Mouse (Mus musculus) kidney, embryonic 14.5 days (tissue): ENCODE measurements at regions not wholly inside any gene's neighbourhood (a gene's known extent, or its start where the extent isn't known, plus 50 kb on each side); places are given as distances from the start of the nearest gene placed in this dataset.

ENCODE experiments used
- ATAC-seq: fragments of 200-750 bp; cut with Nextera tagmentation; 2 replicates; pipeline ENCODE4 v1.8.0; 2017; ENCODE audit warnings: moderate number of reproducible peaks, mild to moderate bottlenecking, moderate TSS enrichment, moderate library complexity; ENCODE audit not compliant: low FRiP score, low TSS enrichment
- H3K27ac ChIP-seq: fragments of 300-500 bp; sonication (generic); 2 replicates; pipeline ENCODE4 v1.5.1; 2014; ENCODE audit warnings: low read depth, mild to moderate bottlenecking, low read length, moderate library complexity, mixed read lengths
- H3K27me3 ChIP-seq: fragments of 300-500 bp; sonication (generic); 2 replicates; pipeline ENCODE4 v1.6.1; 2014; ENCODE audit warnings: mild to moderate bottlenecking, low read length; ENCODE audit not compliant: control insufficient read depth, insufficient read depth
- H3K36me3 ChIP-seq: fragments of 300-500 bp; sonication (generic); 2 replicates; pipeline ENCODE4 v1.6.1; 2014; ENCODE audit warnings: low read length, mixed read lengths; ENCODE audit not compliant: control insufficient read depth, insufficient read depth
- H3K4me1 ChIP-seq: fragments of 300-500 bp; sonication (generic); 2 replicates; pipeline ENCODE4 v1.6.1; 2014; ENCODE audit warnings: low read length, mixed read lengths; ENCODE audit not compliant: control insufficient read depth, insufficient read depth
- H3K4me2 ChIP-seq: fragments of 300-500 bp; sonication (generic); replicated peaks from 2 replicates; pipeline ENCODE4 v1.6.1; 2014; ENCODE audit warnings: low read depth, mild to moderate bottlenecking, low read length
- H3K4me3 ChIP-seq: fragments of 300-500 bp; sonication (generic); 2 replicates; pipeline ENCODE4 v1.5.1; 2014; ENCODE audit warnings: mild to moderate bottlenecking, low read length
- H3K9ac ChIP-seq: fragments of 300-500 bp; sonication (generic); 2 replicates; pipeline ENCODE4 v1.6.1; 2014; ENCODE audit warnings: low read depth, mild to moderate bottlenecking, low read length, moderate library complexity
- H3K9me3 ChIP-seq: fragments of 300-500 bp; sonication (generic); 2 replicates; pipeline ENCODE4 v1.6.1; 2016; ENCODE audit warnings: low read length; ENCODE audit not compliant: control insufficient read depth
- WGBS: fragments of 180-500 bp; shearing (Covaris S2); extraction: QIAGEN DNeasy Blood & Tissue Kit; methylation state at CpG from one replicate; pipeline ENCODE4 v1.1.7; 2014; 5-methylcytosine and 5-hydroxymethylcytosine counted together

DNA sequence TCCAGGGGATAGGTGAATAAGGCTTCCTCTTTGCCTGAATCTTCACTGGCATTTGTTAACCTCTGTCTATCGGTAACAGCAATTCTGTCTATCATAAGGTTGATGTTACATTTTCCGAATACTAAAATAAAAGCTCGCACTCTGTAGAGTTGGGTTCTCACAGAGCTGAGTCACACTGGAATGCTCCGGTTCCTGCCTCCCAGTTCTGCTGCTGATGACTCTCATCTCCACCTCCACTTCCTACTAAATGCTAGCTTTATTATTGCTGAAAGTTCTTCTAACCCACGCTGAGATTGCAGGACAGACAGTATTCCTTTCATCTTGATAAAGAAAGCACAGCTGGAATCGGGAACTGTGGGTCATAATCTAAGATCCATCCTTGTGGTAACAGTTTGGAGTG, 65.5 kb upstream of the Ssr3 start:
- Histone ChIP-seq H3K9ac (no peak overlapping the region), H3K9me3 (no peaks in the 10 kb centered on the region), H3K4me3 (no peak overlapping the region), H3K36me3 (no peaks in the 10 kb centered on the region), H3K27ac (no peak overlapping the region), H3K27me3 (no peaks in the 10 kb centered on the region), H3K4me2 (no peak overlapping the region), H3K4me1 (peaks cover 5% of the 10 kb centered on the region)
- no peak for ATAC-seq
- 65% methylated on average over 6 of the region's 6 CpGs for WGBS

DNA sequence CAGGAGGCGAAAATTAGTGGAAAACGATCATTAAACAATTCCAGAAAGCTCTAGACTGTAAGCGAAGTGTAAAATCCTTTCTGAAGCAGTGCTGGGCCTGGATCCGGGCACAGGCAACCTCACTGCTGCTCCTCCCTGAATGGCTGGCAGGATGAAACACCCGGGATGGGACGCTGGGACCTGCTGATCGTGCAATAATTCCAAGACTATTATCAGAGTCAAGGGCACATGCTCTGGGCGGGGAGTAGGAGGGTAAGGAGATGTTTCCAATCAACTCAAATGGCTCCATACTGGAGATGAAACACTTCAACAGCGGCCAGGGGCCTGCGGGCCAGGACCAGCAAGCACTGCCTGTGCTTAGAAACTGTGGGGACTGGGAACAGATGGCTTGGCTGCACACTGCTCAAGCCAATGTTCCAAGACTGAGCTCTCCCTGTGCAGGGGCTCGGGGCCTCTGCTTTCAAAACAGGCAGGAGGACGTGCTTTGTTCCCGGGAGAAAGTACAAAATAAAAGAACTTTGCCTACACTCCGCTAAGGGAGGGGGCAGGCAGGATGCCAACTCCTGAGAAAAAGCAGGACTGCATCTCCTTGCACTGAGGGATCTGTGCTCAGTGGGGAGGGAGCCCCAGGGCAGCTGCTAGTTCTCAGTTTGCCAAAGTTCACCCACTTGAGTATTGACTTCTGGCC, 63.3 kb upstream of the Ssr3 start:
- Histone ChIP-seq H3K4me3 (no peak overlapping the region), H3K4me2 (no peak overlapping the region), H3K4me1 (peaks cover 5% of the 10 kb centered on the region), H3K9me3 (no peaks in the 10 kb centered on the region), H3K27ac (peak overlapping the region; percentile 19; the same call in 1 of the 2 replicates), H3K27me3 (no peaks in the 10 kb centered on the region), H3K36me3 (no peaks in the 10 kb centered on the region), H3K9ac (peak overlapping the region; percentile 18; the same call in 1 of the 2 replicates)
- 0 out of 2 replicates have a peak, but pooled peaks have one; percentile 39 for ATAC-seq
- WGBS: 57% methylated on average over 14 of the region's 14 CpGs

DNA sequence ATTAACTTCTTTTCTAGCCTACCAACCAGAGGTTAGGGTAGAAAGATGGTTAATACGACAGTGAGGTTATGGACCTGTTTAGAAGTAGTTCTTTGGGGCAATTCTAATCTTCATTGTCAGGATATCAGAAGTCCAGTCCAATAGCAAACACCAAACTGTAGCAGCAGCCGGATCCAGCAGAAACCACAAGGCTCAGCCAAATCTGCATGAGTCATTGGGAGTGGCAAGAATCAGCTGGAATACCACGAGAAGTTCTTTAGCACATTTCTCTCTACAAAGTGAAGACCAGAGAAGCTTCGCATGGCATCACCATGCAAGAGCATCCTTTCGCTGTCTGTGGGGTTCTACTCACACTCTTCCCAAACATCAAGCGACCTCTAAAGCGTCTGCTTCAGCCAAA, 61.9 kb upstream of the Ssr3 start:
- H3K4me3 ChIP-seq: no peak overlapping the region
- H3K9ac ChIP-seq: no peak overlapping the region
- H3K27ac ChIP-seq: no peak overlapping the region
- H3K4me2 ChIP-seq: no peak overlapping the region
- H3K36me3 ChIP-seq: no peaks in the 10 kb centered on the region
- ATAC-seq: no peak
- H3K4me1 ChIP-seq: peaks cover 5% of the 10 kb centered on the region
- WGBS: 94% methylated on average over 7 of the region's 7 CpGs
- no peaks in the 10 kb centered on the region for H3K27me3 ChIP-seq
- no peaks in the 10 kb centered on the region for H3K9me3 ChIP-seq

DNA sequence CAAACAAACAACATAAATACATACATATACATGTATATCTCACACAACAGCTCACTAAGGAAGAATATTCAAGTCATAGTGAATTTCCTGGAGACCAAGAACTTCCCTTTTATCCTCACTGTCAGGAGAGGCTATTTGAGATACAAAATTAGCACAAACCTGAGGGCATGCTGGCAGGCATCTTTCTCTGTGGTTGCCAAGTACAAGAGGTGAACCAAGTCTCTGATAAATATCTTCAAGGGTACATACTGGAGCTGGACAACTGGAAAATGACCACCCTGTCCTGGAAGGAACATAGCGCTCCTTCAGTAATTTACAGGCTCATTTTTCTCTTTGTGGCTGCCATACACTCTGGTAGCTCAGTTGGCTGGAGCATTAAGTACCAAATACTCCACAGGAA, 56.8 kb upstream of the Ssr3 start:
- Histone ChIP-seq H3K4me1 (no peaks in the 10 kb centered on the region), H3K27me3 (no peaks in the 10 kb centered on the region), H3K27ac (no peak overlapping the region), H3K36me3 (no peaks in the 10 kb centered on the region), H3K9me3 (no peaks in the 10 kb centered on the region), H3K4me2 (no peak overlapping the region), H3K9ac (no peak overlapping the region), H3K4me3 (no peak overlapping the region)
- WGBS: 89% methylated on average over 1 of the region's 1 CpGs
- no peak for ATAC-seq

DNA sequence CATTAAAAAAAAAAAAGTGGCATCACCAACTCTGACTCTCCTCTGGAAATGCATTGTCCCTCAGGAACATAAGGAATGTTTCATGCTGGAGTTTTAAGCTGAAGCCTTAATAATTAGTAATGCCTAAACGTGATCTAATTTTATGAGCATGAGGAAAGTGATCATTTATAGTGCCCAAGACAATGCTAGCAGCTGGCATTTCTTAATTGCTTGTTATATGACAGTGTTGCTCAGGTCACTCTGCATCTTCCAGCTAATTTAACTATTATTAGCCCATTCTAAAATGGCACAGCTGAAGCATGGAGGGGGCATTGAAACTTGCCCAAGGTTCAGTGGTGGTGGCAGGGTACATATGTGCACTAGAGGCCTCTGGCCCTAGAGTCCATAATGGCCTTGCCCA, 51.3 kb upstream of the Ssr3 start:
- Histone ChIP-seq H3K9me3 (no peaks in the 10 kb centered on the region), H3K9ac (no peak overlapping the region), H3K4me3 (no peak overlapping the region), H3K27me3 (no peaks in the 10 kb centered on the region), H3K4me2 (no peak overlapping the region), H3K36me3 (no peaks in the 10 kb centered on the region), H3K27ac (no peak overlapping the region), H3K4me1 (0 out of 2 replicates have a peak, but pooled peaks cover 2% of the 10 kb centered on the region)
- ATAC-seq: no peak
- WGBS: 53% methylated on average over 1 of the region's 1 CpGs

DNA sequence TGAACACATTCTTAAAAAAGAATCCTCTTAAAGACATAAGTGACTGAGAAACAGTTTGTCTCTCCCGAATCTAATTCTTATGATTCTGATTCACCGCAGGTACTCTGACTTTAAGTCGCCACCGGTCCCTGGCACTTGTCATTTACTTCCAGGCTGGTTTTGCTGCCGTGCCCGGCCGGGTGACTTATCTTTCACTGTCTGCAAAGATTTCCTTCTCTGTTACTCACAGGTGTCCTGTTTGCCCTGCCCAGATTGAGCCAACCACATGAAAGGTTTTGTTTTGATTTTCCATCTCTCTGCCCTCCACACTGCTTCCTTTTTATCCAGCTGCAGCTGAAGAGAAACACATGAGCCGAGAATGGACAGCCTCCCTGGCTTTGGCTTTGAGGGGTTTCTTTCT, 50.5 kb upstream of the Ssr3 start:
- 63% methylated on average over 8 of the region's 8 CpGs for WGBS
- Histone ChIP-seq H3K9me3 (no peaks in the 10 kb centered on the region), H3K4me2 (no peak overlapping the region), H3K36me3 (no peaks in the 10 kb centered on the region), H3K27ac (no peak overlapping the region), H3K4me3 (no peak overlapping the region), H3K9ac (no peak overlapping the region), H3K4me1 (0 out of 2 replicates have a peak, but pooled peaks cover 2% of the 10 kb centered on the region), H3K27me3 (no peaks in the 10 kb centered on the region)
- ATAC-seq: no peak

DNA sequence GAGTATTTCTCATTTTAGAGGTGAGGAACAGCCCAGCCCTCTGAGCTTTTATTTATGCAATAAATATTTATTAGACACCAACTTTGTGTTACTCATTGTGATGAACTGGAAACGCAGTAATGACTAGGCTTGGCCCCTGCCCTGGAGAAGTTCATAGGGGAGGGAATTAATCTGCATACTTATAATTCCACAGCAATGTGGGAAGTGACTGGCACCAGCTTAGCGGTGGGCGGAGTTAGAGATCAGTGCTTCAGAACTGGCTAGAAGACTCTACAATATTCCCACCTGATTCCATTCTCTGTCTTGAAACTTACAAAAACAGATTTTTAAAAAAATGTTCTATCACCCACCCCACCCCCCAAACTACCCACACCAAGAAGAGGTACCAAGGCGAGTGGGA, 49.8 kb upstream of the Ssr3 start:
- ATAC-seq: no peak
- H3K27ac ChIP-seq: no peak overlapping the region

More for the DNA sequence above, 49.8 kb upstream of the Ssr3 start:
- Histone ChIP-seq H3K4me3 (no peak overlapping the region), H3K4me2 (no peak overlapping the region), H3K4me1 (0 out of 2 replicates have a peak, but pooled peaks cover 2% of the 10 kb centered on the region), H3K9ac (no peak overlapping the region), H3K36me3 (no peaks in the 10 kb centered on the region), H3K27me3 (no peaks in the 10 kb centered on the region), H3K9me3 (no peaks in the 10 kb centered on the region)
- 83% methylated on average over 4 of the region's 4 CpGs for WGBS
